Mouse (Mus musculus): ENCODE data around the gene Olfr147. TPM values are rescaled to one million over a fixed set of nuclear protein-coding genes. Genes with fewer than 3 reads are reported as not detected.

Gene Olfr147
- 0.10 TPM for polyA plus RNA-seq (2017; shearing (Covaris generic))

DNA sequence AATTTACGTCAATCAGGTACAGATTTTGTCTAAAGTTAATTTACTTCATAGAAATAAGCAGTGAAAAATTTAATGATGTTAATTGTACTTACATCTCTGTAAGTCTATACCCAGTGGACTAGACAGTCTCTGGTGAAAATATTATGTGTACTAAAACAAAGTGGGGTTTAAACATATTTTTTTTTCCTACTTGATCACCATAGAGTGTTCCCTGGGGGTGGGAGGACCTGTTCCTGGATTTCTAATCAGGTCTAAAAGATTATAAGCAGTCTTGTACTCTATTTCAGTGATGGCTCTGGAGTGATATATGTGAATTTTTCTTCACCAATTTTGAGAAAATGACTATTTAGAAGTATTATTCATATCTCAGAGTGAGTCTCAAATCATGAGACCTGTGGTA lies at the start of gene Olfr147:
TSS of gene Olfr147 (plus strand) at position 301 of the 400 bp plus-strand sequence.

DNA sequence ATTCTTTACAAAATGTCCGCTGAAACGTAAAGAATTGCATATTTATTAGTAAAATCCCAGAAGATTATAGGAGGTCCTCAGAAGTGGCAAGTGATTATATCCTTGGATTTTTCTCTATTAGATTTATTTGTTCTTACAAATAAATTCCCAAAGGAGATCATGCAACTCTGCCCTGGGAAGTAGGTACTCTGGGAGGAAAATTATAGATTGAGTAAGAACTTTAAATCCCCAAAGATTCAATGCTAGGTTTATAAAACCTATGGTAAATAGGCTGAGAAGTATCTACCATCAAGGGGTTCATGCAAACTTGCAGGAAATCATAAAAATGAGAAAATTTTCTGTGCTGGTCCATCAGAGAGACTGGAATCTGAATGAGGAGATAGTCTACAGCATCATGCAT lies 34.9 kb upstream of the Olfr147 start, which contains the start of gene Olfr250:
TSS of gene Olfr250 (plus strand) at position 301 of the 400 bp plus-strand sequence.

DNA sequence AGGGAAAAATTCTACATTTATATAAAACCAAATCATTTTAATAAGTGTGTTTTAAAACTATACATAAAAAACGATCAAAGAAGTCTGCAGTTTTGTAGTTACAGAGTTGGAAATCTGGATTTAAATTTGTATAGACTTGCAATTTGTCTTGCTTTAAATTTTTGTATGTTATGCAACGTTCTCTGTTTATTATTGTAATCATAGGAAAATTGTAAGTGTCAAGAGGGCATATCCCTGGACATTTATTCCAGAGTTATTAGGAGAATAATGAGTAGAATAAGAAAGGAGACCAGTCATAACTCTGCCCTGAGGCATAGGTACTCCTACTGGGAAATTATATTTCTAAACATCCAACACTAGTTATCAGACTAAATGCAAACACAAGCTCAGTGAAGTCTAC lies 24.7 kb upstream of the Olfr147 start, which contains the start of gene Olfr251:
TSS of gene Olfr251 (plus strand) at position 301 of the 400 bp plus-strand sequence.

DNA sequence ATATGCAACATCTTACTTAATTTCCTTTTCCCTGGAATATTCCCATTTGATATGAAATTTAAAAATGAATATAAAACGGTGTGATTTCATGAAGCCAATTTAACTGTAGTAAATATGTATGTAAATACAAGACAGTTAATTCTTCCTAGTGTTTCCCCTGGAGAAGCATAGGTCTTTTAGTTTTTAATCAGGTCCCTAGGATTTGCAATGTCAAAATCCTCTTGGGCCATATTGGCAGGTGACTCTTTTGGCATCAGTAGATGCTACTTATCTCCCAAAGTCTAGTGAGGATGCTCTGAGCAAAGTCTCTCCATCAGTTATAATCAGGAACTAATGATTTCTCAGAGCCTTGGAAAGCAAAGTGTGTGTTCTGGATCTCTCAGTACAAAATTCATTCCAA lies 27.7 kb downstream of the Olfr147 start, which contains the start of gene Olfr901:
TSS of gene Olfr901 (plus strand) at position 301 of the 400 bp plus-strand sequence.

DNA sequence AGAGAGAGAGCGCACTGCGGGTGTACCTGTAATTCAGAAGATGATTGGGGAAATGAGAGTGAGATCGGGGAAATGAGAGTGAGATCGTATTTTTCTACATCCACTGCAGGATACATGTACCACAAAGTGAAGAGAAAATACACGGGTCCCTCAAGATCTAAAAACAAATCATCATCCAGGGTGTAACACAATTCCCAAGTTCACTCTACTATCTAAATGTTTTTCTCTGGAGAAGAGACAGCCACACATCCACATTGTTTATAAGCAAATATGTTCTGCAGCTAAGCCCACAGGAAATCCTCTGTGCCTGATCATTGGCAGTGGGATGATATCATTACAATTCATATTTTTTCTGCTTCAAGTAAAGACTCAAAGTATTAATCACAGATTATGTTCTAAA lies 45.9 kb downstream of the Olfr147 start, which contains the start of gene Olfr902:
TSS of gene Olfr902 (plus strand) at position 301 of the 400 bp plus-strand sequence.

Other genes starting within 250 kb of the Olfr147 start
- not detected for gene Olfr891, start 220.9 kb upstream of the Olfr147 start, polyA plus RNA-seq (2017; shearing (Covaris generic))
- not detected for gene Olfr893, start 193.3 kb upstream of the Olfr147 start, polyA plus RNA-seq (2017; shearing (Covaris generic))
- gene Olfr894, start 183.6 kb upstream of the Olfr147 start, polyA plus RNA-seq (2017; shearing (Covaris generic)), result not detected
- not detected for gene Olfr143, start 148.9 kb upstream of the Olfr147 start, polyA plus RNA-seq (2017; shearing (Covaris generic))
- not detected for gene Olfr895, start 133.8 kb upstream of the Olfr147 start, polyA plus RNA-seq (2017; shearing (Covaris generic))
- gene Olfr896-ps1, start 110.6 kb upstream of the Olfr147 start, polyA plus RNA-seq (2017; shearing (Covaris generic)), result not detected
- not detected for gene Olfr25, start 72.6 kb upstream of the Olfr147 start, polyA plus RNA-seq (2017; shearing (Covaris generic))
- not detected for gene Olfr898, start 53.3 kb upstream of the Olfr147 start, polyA plus RNA-seq (2017; shearing (Covaris generic))
- gene Olfr250, start 34.8 kb upstream of the Olfr147 start, polyA plus RNA-seq (2017; shearing (Covaris generic)), result 0.09 TPM
- gene Olfr251, start 24.6 kb upstream of the Olfr147 start, polyA plus RNA-seq (2017; shearing (Covaris generic)), result not detected
- not detected for gene Olfr901, start 27.8 kb downstream of the Olfr147 start, polyA plus RNA-seq (2017; shearing (Covaris generic))
- gene Olfr902, start 46.0 kb downstream of the Olfr147 start, polyA plus RNA-seq (2017; shearing (Covaris generic)), result not detected
- gene Olfr904, start 61.4 kb downstream of the Olfr147 start, polyA plus RNA-seq (2017; shearing (Covaris generic)), result not detected
- not detected for gene Olfr905, start 69.4 kb downstream of the Olfr147 start, polyA plus RNA-seq (2017; shearing (Covaris generic))
- gene Olfr906, start 85.4 kb downstream of the Olfr147 start, polyA plus RNA-seq (2017; shearing (Covaris generic)), result not detected
- not detected for gene Olfr907, start 94.1 kb downstream of the Olfr147 start, polyA plus RNA-seq (2017; shearing (Covaris generic))
- gene Olfr911-ps1, start 119.9 kb downstream of the Olfr147 start, polyA plus RNA-seq (2017; shearing (Covaris generic)), result not detected
- gene Olfr910, start 136.2 kb downstream of the Olfr147 start, polyA plus RNA-seq (2017; shearing (Covaris generic)), result not detected
- 0.12 TPM for gene Olfr912, start 178.5 kb downstream of the Olfr147 start, polyA plus RNA-seq (2017; shearing (Covaris generic))
- not detected for gene Olfr913, start 191.1 kb downstream of the Olfr147 start, polyA plus RNA-seq (2017; shearing (Covaris generic))
- gene Olfr914, start 203.4 kb downstream of the Olfr147 start, polyA plus RNA-seq (2017; shearing (Covaris generic)), result not detected

Measured in naive thymus-derived CD4-positive, alpha-beta T cell, adult 5 months (primary cell).